Mouse (Mus musculus) limb, embryonic 14.5 days (tissue): ENCODE data around the gene Ugt1a9. TPM values are rescaled to one million over a fixed set of nuclear protein-coding genes. Genes with fewer than 3 reads are reported as not detected.

ENCODE experiments used
- ATAC-seq: fragments of 200-750 bp; cut with Nextera tagmentation; 2 replicates; pipeline ENCODE4 v1.8.0; 2017; ENCODE audit warnings: low read depth, moderate number of reproducible peaks, moderate TSS enrichment; ENCODE audit not compliant: low FRiP score
- DNase-seq: peaks from one replicate; pipeline ENCODE4 v3.0.0-alpha.2; 2015; ENCODE audit warnings: low spot score
- H3K27ac ChIP-seq: fragments of 300-500 bp; sonication (generic); replicated peaks from 2 replicates; pipeline ENCODE4 v1.5.1; 2014; ENCODE audit warnings: low read depth, mild to moderate bottlenecking, low read length, moderate library complexity, mixed read lengths
- H3K27me3 ChIP-seq: fragments of 300-500 bp; sonication (generic); 2 replicates; pipeline ENCODE4 v1.6.1; 2014; ENCODE audit warnings: low read length, mixed read lengths; ENCODE audit not compliant: control insufficient read depth, insufficient read depth
- H3K36me3 ChIP-seq: fragments of 300-500 bp; sonication (generic); 2 replicates; pipeline ENCODE4 v1.6.1; 2014; ENCODE audit warnings: mild to moderate bottlenecking, low read length, moderate library complexity, mixed read lengths; ENCODE audit not compliant: control insufficient read depth, insufficient read depth
- H3K4me1 ChIP-seq: fragments of 300-500 bp; sonication (generic); 2 replicates; pipeline ENCODE4 v1.6.1; 2014; ENCODE audit warnings: antibody characterized with exemption, low read length, mixed read lengths; ENCODE audit not compliant: control insufficient read depth, insufficient read depth
- H3K4me2 ChIP-seq: fragments of 300-500 bp; sonication (generic); replicated peaks from 2 replicates; pipeline ENCODE4 v1.6.1; 2014; ENCODE audit warnings: low read depth, mild to moderate bottlenecking, low read length, moderate library complexity; ENCODE audit not compliant: severe bottlenecking
- H3K4me3 ChIP-seq: fragments of 300-500 bp; sonication (generic); replicated peaks from 2 replicates; pipeline ENCODE4 v1.5.1; 2014; ENCODE audit warnings: low read length
- H3K9ac ChIP-seq: fragments of 300-500 bp; sonication (generic); 2 replicates; pipeline ENCODE4 v1.6.1; 2014; ENCODE audit warnings: mild to moderate bottlenecking, low read depth, low read length, moderate library complexity; ENCODE audit not compliant: severe bottlenecking
- H3K9me3 ChIP-seq: fragments of 300-500 bp; sonication (generic); 2 replicates; pipeline ENCODE4 v1.6.1; 2016; ENCODE audit warnings: low read length; ENCODE audit not compliant: control insufficient read depth
- POLR2A ChIP-seq: fragments of 200-500 bp; IDR thresholded peaks from 2 replicates; pipeline ENCODE4 v1.8.0; 2012; ENCODE audit warnings: inconsistent platforms, mild to moderate bottlenecking, moderate library complexity, borderline replicate concordance; ENCODE audit not compliant: insufficient read depth, insufficient read length; ENCODE audit errors: extremely low read depth
- WGBS: fragments of 180-500 bp; shearing (Covaris S2); extraction: QIAGEN DNeasy Blood & Tissue Kit; methylation state at CpG from one replicate; pipeline ENCODE4 v1.1.7; 2014; 5-methylcytosine and 5-hydroxymethylcytosine counted together
- polyA plus RNA-seq, 2 experiments: library from polyadenylated mRNA; depleted of rRNA in 1 of 2; stranded (reverse) in 1 of 2; unstranded in 1 of 2; fragments of >200 nt; fragmentation: Nextera tagmentation in 1 of 2; extraction: Ambion mirVana in 1 of 2; gene quantifications; 2 replicates each; pipeline versions ENCODE4 v1.2.1 to v1.2.3; 2012 to 2014

Ugt1a9 gene
- polyA plus RNA-seq, 2 experiments: not detected

GRCm38 (mm10) chr1:88248658-88249057, 178.1 kb downstream of the Ugt1a9 start:
- Histone ChIP-seq H3K9me3 (peaks cover 87% of the 10 kb centered on the region), H3K4me3 (no peak overlapping the region), H3K9ac (no peak overlapping the region), H3K36me3 (no peaks in the 10 kb centered on the region), H3K4me1 (no peaks in the 10 kb centered on the region), H3K4me2 (no peak overlapping the region), H3K27ac (no peak overlapping the region), H3K27me3 (no peaks in the 10 kb centered on the region)
- ATAC-seq: no peak
- no peak for DNase-seq
- 71% methylated on average over 4 of the region's 4 CpGs for WGBS
- no peak for TF ChIP-seq POLR2A

GRCm38 (mm10) chr1:88249596-88249995, 179.0 kb downstream of the Ugt1a9 start:
- DNase-seq: no peak
- H3K27me3 ChIP-seq: no peaks in the 10 kb centered on the region
- H3K4me3 ChIP-seq: no peak overlapping the region
- TF ChIP-seq POLR2A: no peak
- no peak overlapping the region for H3K9ac ChIP-seq
- no peak for ATAC-seq
- H3K4me2 ChIP-seq: no peak overlapping the region
- H3K4me1 ChIP-seq: no peaks in the 10 kb centered on the region
- WGBS: 78% methylated on average over 7 of the region's 7 CpGs
- no peaks in the 10 kb centered on the region for H3K36me3 ChIP-seq
- peaks cover 83% of the 10 kb centered on the region for H3K9me3 ChIP-seq
- H3K27ac ChIP-seq: no peak overlapping the region

GRCm38 (mm10) chr1:88250023-88250422, 179.4 kb downstream of the Ugt1a9 start:
- no peaks in the 10 kb centered on the region for H3K4me1 ChIP-seq
- no peak for TF ChIP-seq POLR2A
- H3K27ac ChIP-seq: no peak overlapping the region
- no peak overlapping the region for H3K4me2 ChIP-seq
- no peaks in the 10 kb centered on the region for H3K27me3 ChIP-seq
- H3K9ac ChIP-seq: no peak overlapping the region
- no peak for DNase-seq
- no peaks in the 10 kb centered on the region for H3K36me3 ChIP-seq
- H3K9me3 ChIP-seq: peaks cover 83% of the 10 kb centered on the region
- no peak overlapping the region for H3K4me3 ChIP-seq
- 80% methylated on average over 5 of the region's 5 CpGs for WGBS
- ATAC-seq: no peak

GRCm38 (mm10) chr1:88253106-88253505, 182.5 kb downstream of the Ugt1a9 start:
- H3K9me3 ChIP-seq: peaks cover 84% of the 10 kb centered on the region
- no peak overlapping the region for H3K27ac ChIP-seq
- no peak for ATAC-seq
- H3K36me3 ChIP-seq: no peaks in the 10 kb centered on the region
- no peak for DNase-seq
- no peak for TF ChIP-seq POLR2A
- H3K4me3 ChIP-seq: no peak overlapping the region
- no peaks in the 10 kb centered on the region for H3K4me1 ChIP-seq
- no peak overlapping the region for H3K9ac ChIP-seq
- H3K27me3 ChIP-seq: no peaks in the 10 kb centered on the region
- 74% methylated on average over 8 of the region's 8 CpGs for WGBS
- no peak overlapping the region for H3K4me2 ChIP-seq

- ATAC-seq: no peak
- 69% methylated on average over 6 of the region's 6 CpGs for WGBS
- DNase-seq: no peak
- H3K9me3 ChIP-seq: peaks cover 80% of the 10 kb centered on the region
- no peak overlapping the region for H3K27ac ChIP-seq
- H3K27me3 ChIP-seq: no peaks in the 10 kb centered on the region
- no peaks in the 10 kb centered on the region for H3K36me3 ChIP-seq
- H3K4me2 ChIP-seq: no peak overlapping the region
- H3K9ac ChIP-seq: no peak overlapping the region
- H3K4me3 ChIP-seq: no peak overlapping the region
- no peaks in the 10 kb centered on the region for H3K4me1 ChIP-seq
- TF ChIP-seq POLR2A: no peak
Observed at GRCm38 (mm10) chr1:88253540-88253939, 182.9 kb downstream of the Ugt1a9 start.

- WGBS: 87% methylated on average over 12 of the region's 12 CpGs
- Histone ChIP-seq H3K4me1 (no peaks in the 10 kb centered on the region), H3K4me2 (no peak overlapping the region), H3K36me3 (peaks cover 4% of the 10 kb centered on the region; the same call in 1 of the 2 replicates), H3K9me3 (peaks cover 66% of the 10 kb centered on the region), H3K27me3 (no peaks in the 10 kb centered on the region), H3K27ac (no peak overlapping the region), H3K9ac (no peak overlapping the region), H3K4me3 (no peak overlapping the region)
- no peak for DNase-seq
- no peak for ATAC-seq
- TF ChIP-seq POLR2A: no peak
Observed at GRCm38 (mm10) chr1:88254793-88255465, 184.3 kb downstream of the Ugt1a9 start.
